Mouse (Mus musculus) G1E (cell line): ENCODE measurements around the gene Clec10a. TPM values are rescaled to one million over a fixed set of nuclear protein-coding genes. Genes with fewer than 3 reads are reported as not detected.

ENCODE experiments used
- ATAC-seq: 2 replicates; pipeline ENCODE4 v1.8.0; 2016; ENCODE audit warnings: mild to moderate bottlenecking; ENCODE audit not compliant: insufficient number of reproducible peaks, poor library complexity, low FRiP score, severe bottlenecking; ENCODE audit errors: extremely low read depth
- DNase-seq: peaks from one replicate; pipeline ENCODE4 v3.0.0; 2012; ENCODE audit warnings: low spot score
- H3K27me3 ChIP-seq: 2 replicates; pipeline ENCODE4 v1.6.1; 2012; ENCODE audit warnings: mild to moderate bottlenecking, low read length, inconsistent platforms; ENCODE audit not compliant: insufficient read depth
- H3K36me3 ChIP-seq: replicated peaks from 2 replicates; pipeline ENCODE3; 2012; ENCODE audit warnings: mild to moderate bottlenecking, inconsistent platforms
- H3K4me1 ChIP-seq: 2 replicates; pipeline ENCODE4 v1.6.1; 2012; ENCODE audit warnings: low read depth, low read length, inconsistent platforms, mixed read lengths; ENCODE audit not compliant: insufficient read depth
- H3K4me3 ChIP-seq: 2 replicates; pipeline ENCODE4 v1.5.1; 2012; ENCODE audit warnings: low read depth, mild to moderate bottlenecking, inconsistent platforms, low read length, moderate library complexity, mixed read lengths
- H3K9me3 ChIP-seq: replicated peaks from 2 replicates; pipeline ENCODE4 v1.6.1; 2012; ENCODE audit warnings: inconsistent platforms
- CTCF ChIP-seq: IDR thresholded peaks from 2 replicates; pipeline ENCODE4 v1.5.1; 2012; ENCODE audit warnings: low read depth, low read length, inconsistent platforms, mixed read lengths
- GATA1 ChIP-seq: IDR thresholded peaks from 2 replicates; pipeline ENCODE4 v1.6.1; 2012; ENCODE audit warnings: borderline replicate concordance, low read length, inconsistent platforms, mixed read lengths
- GATA2 ChIP-seq: IDR thresholded peaks from 2 replicates; pipeline ENCODE4 v1.6.1; 2012; ENCODE audit warnings: low read depth, low read length, inconsistent platforms, borderline replicate concordance
- POLR2AphosphoS5 ChIP-seq: IDR thresholded peaks from 2 replicates; pipeline ENCODE4 v1.6.1; 2012; ENCODE audit warnings: low read depth, low read length, inconsistent platforms; ENCODE audit not compliant: insufficient replicate concordance
- TAL1 ChIP-seq: conservative IDR thresholded peaks from 2 replicates; pipeline ENCODE4 v1.6.1; 2012; ENCODE audit warnings: low read depth, low read length, inconsistent platforms, mixed read lengths
- polyA plus RNA-seq: library from polyadenylated mRNA; stranded (reverse); fragments of >175 nt; gene quantifications from 2 replicates; pipeline ENCODE4 v1.2.3, GENCODE M21; 2012
- total RNA-seq, 2 experiments: library from RNA; stranded (forward) in 1 of 2; stranded (reverse) in 1 of 2; fragments of 200-1000 nt in 1 of 2; fragments of >200 nt in 1 of 2; fragmentation: Nextera tagmentation in 1 of 2; gene quantifications; 2 replicates each; pipeline ENCODE4 v1.2.3; 2014 to 2017

The Clec10a gene
- total and polyA plus RNA-seq, 3 experiments = 5.1 to 89.8 (median 26.3) TPM

- no peak for ATAC-seq
- TF ChIP-seq GATA1 = no peak
- TF ChIP-seq POLR2AphosphoS5 = no peak
- no peak for TF ChIP-seq GATA2
- no peak for TF ChIP-seq CTCF
- TF ChIP-seq TAL1 = no peak
Measured at GRCm38 (mm10) chr11:70218741-70219470, 62.9 kb downstream of the Clec10a start.

GRCm38 (mm10) chr11:70219873-70220272 is 63.9 kb downstream of the Clec10a start:
- Histone ChIP-seq H3K4me3 (peak overlapping the region; percentile 73), H3K4me1 (peaks cover 56% of the 10 kb centered on the region), H3K9me3 (0 out of 2 replicates have a peak, but pooled peaks cover 2% of the 10 kb centered on the region), H3K27me3 (no peaks in the 10 kb centered on the region), H3K36me3 (peaks cover 55% of the 10 kb centered on the region)
- DNase-seq (no peak), ATAC-seq (no peak)
- TF ChIP-seq POLR2AphosphoS5 = no peak
- TF ChIP-seq TAL1 = no peak
- TF ChIP-seq CTCF = no peak
- TF ChIP-seq GATA1 = no peak
- TF ChIP-seq GATA2 = no peak

More at GRCm38 (mm10) chr11:70218741-70219470, 62.9 kb downstream of the Clec10a start:
- H3K4me1 ChIP-seq = peaks cover 53% of the 10 kb centered on the region
- DNase-seq = no peak
- peaks cover 10% of the 10 kb centered on the region; the same call in 1 of the 2 replicates for H3K9me3 ChIP-seq
- H3K4me3 ChIP-seq = peak overlapping the region; percentile 58; the same call in 1 of the 2 replicates
- H3K27me3 ChIP-seq = no peaks in the 10 kb centered on the region
- peaks cover 51% of the 10 kb centered on the region for H3K36me3 ChIP-seq

GRCm38 (mm10) chr11:70220323-70220722 is 64.3 kb downstream of the Clec10a start:
- H3K4me3 ChIP-seq = peak overlapping the region; percentile 73
- DNase-seq (no peak), ATAC-seq (no peak)
- H3K4me1 ChIP-seq = peaks cover 56% of the 10 kb centered on the region
- peaks cover 50% of the 10 kb centered on the region for H3K36me3 ChIP-seq
- no peaks in the 10 kb centered on the region for H3K9me3 ChIP-seq
- H3K27me3 ChIP-seq = no peaks in the 10 kb centered on the region
- TF ChIP-seq TAL1 = no peak
- TF ChIP-seq GATA2 = no peak
- TF ChIP-seq POLR2AphosphoS5 = no peak
- no peak for TF ChIP-seq GATA1
- no peak for TF ChIP-seq CTCF

Other genes with a start within 250 kb of the Clec10a start
Only the 20 nearest of the 24 such genes appear.
- not detected in 2 replicates for gene Cldn7, start 191.4 kb upstream of the Clec10a start, total RNA-seq (2014; fragmentation: Nextera tagmentation)
- gene Cldn7, start 191.4 kb upstream of the Clec10a start, total RNA-seq (2017) = not detected in 2 replicates
- gene Cldn7, start 191.4 kb upstream of the Clec10a start, polyA plus RNA-seq = not detected in 2 replicates
- 164 and 177 TPM in 2 replicates for gene Ctdnep1, start 175.0 kb upstream of the Clec10a start, total RNA-seq (2014; fragmentation: Nextera tagmentation)
- 36.2 and 37.4 TPM in 2 replicates for gene Ctdnep1, start 175.0 kb upstream of the Clec10a start, total RNA-seq (2017)
- 227 and 274 TPM in 2 replicates for gene Ctdnep1, start 175.0 kb upstream of the Clec10a start, polyA plus RNA-seq
- gene Elp5, start 173.7 kb upstream of the Clec10a start, total RNA-seq (2014; fragmentation: Nextera tagmentation) = 54.5 and 72.7 TPM in 2 replicates
- 69.9 and 84.5 TPM in 2 replicates for gene Elp5, start 173.7 kb upstream of the Clec10a start, total RNA-seq (2017)
- 10.3 and 10.4 TPM in 2 replicates for gene Elp5, start 173.7 kb upstream of the Clec10a start, polyA plus RNA-seq
- 762 and 788 TPM in 2 replicates for gene Gabarap, start 165.1 kb upstream of the Clec10a start, total RNA-seq (2014; fragmentation: Nextera tagmentation)
- gene Gabarap, start 165.1 kb upstream of the Clec10a start, total RNA-seq (2017) = 569 and 637 TPM in 2 replicates
- gene Gabarap, start 165.1 kb upstream of the Clec10a start, polyA plus RNA-seq = 265 and 345 TPM in 2 replicates
- 47.0 and 56.4 TPM in 2 replicates for gene Phf23, start 160.4 kb upstream of the Clec10a start, total RNA-seq (2014; fragmentation: Nextera tagmentation)
- gene Phf23, start 160.4 kb upstream of the Clec10a start, total RNA-seq (2017) = 84.0 and 84.4 TPM in 2 replicates
- 92.1 and 95.5 TPM in 2 replicates for gene Phf23, start 160.4 kb upstream of the Clec10a start, polyA plus RNA-seq
- gene Dvl2, start 155.6 kb upstream of the Clec10a start, total RNA-seq (2014; fragmentation: Nextera tagmentation) = 32.7 and 39.8 TPM in 2 replicates
- gene Dvl2, start 155.6 kb upstream of the Clec10a start, total RNA-seq (2017) = 44.8 and 49.6 TPM in 2 replicates
- gene Dvl2, start 155.6 kb upstream of the Clec10a start, polyA plus RNA-seq = 66.5 and 71.8 TPM in 2 replicates
- gene Acadvl, start 140.8 kb upstream of the Clec10a start, total RNA-seq (2014; fragmentation: Nextera tagmentation) = 16.3 and 21.7 TPM in 2 replicates
- 31.1 and 31.7 TPM in 2 replicates for gene Acadvl, start 140.8 kb upstream of the Clec10a start, total RNA-seq (2017)
- gene Acadvl, start 140.8 kb upstream of the Clec10a start, polyA plus RNA-seq = 16.3 and 21.0 TPM in 2 replicates
- gene Dlg4, start 139.3 kb upstream of the Clec10a start, total RNA-seq (2014; fragmentation: Nextera tagmentation) = 10.9 and 14.0 TPM in 2 replicates
- 1.1 and 2.2 TPM in 2 replicates for gene Dlg4, start 139.3 kb upstream of the Clec10a start, total RNA-seq (2017)
- 8.8 and 12.1 TPM in 2 replicates for gene Dlg4, start 139.3 kb upstream of the Clec10a start, polyA plus RNA-seq
- gene Asgr1, start 102.1 kb upstream of the Clec10a start, total RNA-seq (2014; fragmentation: Nextera tagmentation) = not detected in 2 replicates
- not detected in 2 replicates for gene Asgr1, start 102.1 kb upstream of the Clec10a start, total RNA-seq (2017)
- gene Asgr1, start 102.1 kb upstream of the Clec10a start, polyA plus RNA-seq = not detected in 2 replicates
- not detected in 2 replicates for gene Asgr2, start 63.6 kb upstream of the Clec10a start, total RNA-seq (2014; fragmentation: Nextera tagmentation)
- not detected in 2 replicates for gene Asgr2, start 63.6 kb upstream of the Clec10a start, total RNA-seq (2017)
- not detected in 2 replicates for gene Asgr2, start 63.6 kb upstream of the Clec10a start, polyA plus RNA-seq
- gene Mgl2, start 25.9 kb upstream of the Clec10a start, total RNA-seq (2014; fragmentation: Nextera tagmentation) = not detected in 2 replicates
- 0.41 TPM in 1 of 2 replicates, not detected in the other for gene Mgl2, start 25.9 kb upstream of the Clec10a start, total RNA-seq (2017)
- gene Mgl2, start 25.9 kb upstream of the Clec10a start, polyA plus RNA-seq = not detected in 2 replicates
- not detected in 2 replicates for gene Slc16a11, start 56.6 kb downstream of the Clec10a start, total RNA-seq (2014; fragmentation: Nextera tagmentation)
- gene Slc16a11, start 56.6 kb downstream of the Clec10a start, total RNA-seq (2017) = 0.06 TPM in 1 of 2 replicates, not detected in the other
- not detected in 2 replicates for gene Slc16a11, start 56.6 kb downstream of the Clec10a start, polyA plus RNA-seq
- 4.7 and 6.0 TPM in 2 replicates for gene Slc16a13, start 64.9 kb downstream of the Clec10a start, total RNA-seq (2014; fragmentation: Nextera tagmentation)
- gene Slc16a13, start 64.9 kb downstream of the Clec10a start, total RNA-seq (2017) = 4.6 and 5.7 TPM in 2 replicates
- 6.6 and 8.3 TPM in 2 replicates for gene Slc16a13, start 64.9 kb downstream of the Clec10a start, polyA plus RNA-seq
- gene Bcl6b, start 73.6 kb downstream of the Clec10a start, total RNA-seq (2014; fragmentation: Nextera tagmentation) = not detected in 2 replicates
- 0.22 TPM in 1 of 2 replicates, not detected in the other for gene Bcl6b, start 73.6 kb downstream of the Clec10a start, total RNA-seq (2017)
- not detected in 2 replicates for gene Bcl6b, start 73.6 kb downstream of the Clec10a start, polyA plus RNA-seq
- gene 0610010K14Rik, start 81.7 kb downstream of the Clec10a start, total RNA-seq (2014; fragmentation: Nextera tagmentation) = 64.9 and 75.9 TPM in 2 replicates
- gene 0610010K14Rik, start 81.7 kb downstream of the Clec10a start, total RNA-seq (2017) = 18.5 and 20.2 TPM in 2 replicates
- 83.3 and 100 TPM in 2 replicates for gene 0610010K14Rik, start 81.7 kb downstream of the Clec10a start, polyA plus RNA-seq
- gene Gm21988, start 83.6 kb downstream of the Clec10a start, total RNA-seq (2014; fragmentation: Nextera tagmentation) = 2.9 and 3.5 TPM in 2 replicates
- gene Gm21988, start 83.6 kb downstream of the Clec10a start, total RNA-seq (2017) = 1.2 and 1.9 TPM in 2 replicates
- gene Gm21988, start 83.6 kb downstream of the Clec10a start, polyA plus RNA-seq = 3.2 TPM in 2 replicates
- gene Rnasek, start 83.6 kb downstream of the Clec10a start, total RNA-seq (2014; fragmentation: Nextera tagmentation) = 133 and 164 TPM in 2 replicates
- 21.6 and 29.2 TPM in 2 replicates for gene Rnasek, start 83.6 kb downstream of the Clec10a start, total RNA-seq (2017)
- 119 and 152 TPM in 2 replicates for gene Rnasek, start 83.6 kb downstream of the Clec10a start, polyA plus RNA-seq
- not detected in 2 replicates for gene Alox12, start 99.2 kb downstream of the Clec10a start, total RNA-seq (2014; fragmentation: Nextera tagmentation)
- 0.11 and 0.12 TPM in 2 replicates for gene Alox12, start 99.2 kb downstream of the Clec10a start, total RNA-seq (2017)
- gene Alox12, start 99.2 kb downstream of the Clec10a start, polyA plus RNA-seq = 0.02 TPM in 1 of 2 replicates, not detected in the other
- gene Alox12e, start 166.4 kb downstream of the Clec10a start, total RNA-seq (2014; fragmentation: Nextera tagmentation) = not detected in 2 replicates
- gene Alox12e, start 166.4 kb downstream of the Clec10a start, total RNA-seq (2017) = 0.16 TPM in 1 of 2 replicates, not detected in the other
- gene Alox12e, start 166.4 kb downstream of the Clec10a start, polyA plus RNA-seq = not detected in 2 replicates
- not detected in 2 replicates for gene Alox15, start 195.8 kb downstream of the Clec10a start, total RNA-seq (2014; fragmentation: Nextera tagmentation)
- not detected in 2 replicates for gene Alox15, start 195.8 kb downstream of the Clec10a start, total RNA-seq (2017)
- not detected in 2 replicates for gene Alox15, start 195.8 kb downstream of the Clec10a start, polyA plus RNA-seq